Mouse (Mus musculus) heart, embryonic 15.5 days (tissue): ENCODE measurements at regions not wholly inside any gene's neighbourhood (a gene's known extent, or its start where the extent isn't known, plus 50 kb on each side); places are given as distances from the start of the nearest gene placed in this dataset.

Experiments used
- ATAC-seq: fragments of 200-750 bp; cut with Nextera tagmentation; replicated peaks from 2 replicates; pipeline ENCODE4 v1.8.0; 2017; ENCODE audit warnings: low read depth, moderate TSS enrichment; ENCODE audit not compliant: insufficient number of reproducible peaks, insufficient read depth, low FRiP score
- H3K27ac ChIP-seq: fragments of 300-500 bp; sonication (generic); 2 replicates; pipeline ENCODE4 v1.5.1; 2015; ENCODE audit warnings: mild to moderate bottlenecking, inconsistent platforms
- H3K27me3 ChIP-seq: fragments of 300-500 bp; sonication (generic); 2 replicates; pipeline ENCODE4 v1.6.1; 2015; ENCODE audit warnings: inconsistent platforms
- H3K36me3 ChIP-seq: fragments of 300-500 bp; sonication (generic); 2 replicates; pipeline ENCODE4 v1.6.1; 2015; ENCODE audit warnings: mild to moderate bottlenecking, inconsistent platforms
- H3K4me1 ChIP-seq: fragments of 300-500 bp; sonication (generic); replicated peaks from 2 replicates; pipeline ENCODE4 v1.6.1; 2015; ENCODE audit warnings: inconsistent platforms
- H3K4me2 ChIP-seq: fragments of 300-500 bp; sonication (generic); 2 replicates; pipeline ENCODE4 v1.6.1; 2015; ENCODE audit warnings: inconsistent platforms, mild to moderate bottlenecking, moderate library complexity
- H3K4me3 ChIP-seq: fragments of 300-500 bp; sonication (generic); 2 replicates; pipeline ENCODE4 v1.5.1; 2015; ENCODE audit warnings: mild to moderate bottlenecking, inconsistent platforms
- H3K9ac ChIP-seq: fragments of 300-500 bp; sonication (generic); 2 replicates; pipeline ENCODE4 v1.6.1; 2015; ENCODE audit warnings: mild to moderate bottlenecking, inconsistent platforms
- H3K9me3 ChIP-seq: fragments of 300-500 bp; sonication (generic); replicated peaks from 2 replicates; pipeline ENCODE4 v1.6.1; 2016; ENCODE audit warnings: inconsistent platforms
- WGBS: fragments of 180-500 bp; shearing (Covaris S2); methylation state at CpG from one replicate; pipeline ENCODE4 v1.1.7; 2015; ENCODE audit warnings: mixed read lengths; 5-methylcytosine and 5-hydroxymethylcytosine counted together

DNA sequence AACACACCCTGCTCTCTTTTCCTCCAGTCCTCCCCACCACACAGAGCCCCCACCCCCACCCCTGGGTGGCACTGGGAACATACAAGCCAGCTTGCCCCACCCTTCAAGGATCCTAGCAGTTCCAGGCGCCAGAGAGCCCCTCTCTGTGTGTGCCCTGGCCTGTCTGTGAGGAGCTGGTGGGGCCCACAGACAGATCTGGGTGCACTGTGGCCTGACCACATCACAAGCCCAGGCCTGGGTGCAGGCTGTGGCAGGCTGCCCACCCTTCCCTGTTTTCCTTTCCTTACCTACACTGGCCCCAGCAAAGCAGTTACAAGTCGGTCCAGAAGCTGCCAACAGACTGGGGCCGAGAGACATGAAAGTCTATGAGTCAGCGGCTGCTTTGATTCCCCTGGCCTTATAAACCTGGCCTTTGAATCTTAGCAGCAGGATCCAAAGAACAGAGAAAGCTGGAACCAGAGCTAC lies 74.8 kb upstream of the Spred2 start:
- Histone ChIP-seq H3K36me3 (no peaks in the 10 kb centered on the region), H3K27me3 (no peaks in the 10 kb centered on the region), H3K9ac (no peak overlapping the region), H3K27ac (no peak overlapping the region), H3K4me3 (no peak overlapping the region), H3K4me1 (peaks cover 13% of the 10 kb centered on the region), H3K4me2 (no peak overlapping the region), H3K9me3 (no peaks in the 10 kb centered on the region)
- ATAC-seq = no peak
- WGBS = 54% methylated on average over 4 of the region's 4 CpGs

DNA sequence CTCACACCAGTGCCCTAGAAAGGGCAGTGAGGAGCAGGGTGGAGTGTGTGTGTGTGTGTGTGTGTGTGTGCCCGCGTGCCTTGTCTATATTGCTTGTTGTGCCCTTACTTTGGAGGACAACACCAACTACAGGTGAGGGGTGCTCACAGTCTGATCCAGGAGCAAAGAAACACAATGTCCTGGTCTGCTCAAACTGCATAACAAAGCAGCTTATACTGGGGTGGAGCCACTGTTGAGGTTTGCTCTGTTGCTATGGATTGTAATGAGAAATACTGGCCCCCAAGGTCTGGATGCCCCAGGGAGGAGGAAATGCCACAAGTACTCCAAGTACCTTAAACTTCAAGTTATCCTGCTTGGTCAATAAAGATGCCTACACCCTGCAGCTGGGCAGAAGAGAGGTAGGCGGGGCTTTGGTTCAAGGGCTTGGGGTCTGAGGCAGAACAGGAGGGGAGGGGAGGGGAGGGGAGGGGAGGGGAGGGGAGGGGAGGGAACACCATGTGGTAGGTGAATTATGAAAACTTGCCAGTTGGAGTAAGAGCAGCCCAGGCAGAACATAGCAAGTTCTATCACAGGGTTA lies 74.2 kb upstream of the Spred2 start:
- Histone ChIP-seq H3K4me3 (no peak overlapping the region), H3K27me3 (no peaks in the 10 kb centered on the region), H3K4me2 (no peak overlapping the region), H3K9me3 (no peaks in the 10 kb centered on the region), H3K4me1 (peaks cover 13% of the 10 kb centered on the region), H3K27ac (no peak overlapping the region), H3K9ac (no peak overlapping the region), H3K36me3 (no peaks in the 10 kb centered on the region)
- WGBS = 78% methylated on average over 3 of the region's 3 CpGs
- ATAC-seq = no peak

DNA sequence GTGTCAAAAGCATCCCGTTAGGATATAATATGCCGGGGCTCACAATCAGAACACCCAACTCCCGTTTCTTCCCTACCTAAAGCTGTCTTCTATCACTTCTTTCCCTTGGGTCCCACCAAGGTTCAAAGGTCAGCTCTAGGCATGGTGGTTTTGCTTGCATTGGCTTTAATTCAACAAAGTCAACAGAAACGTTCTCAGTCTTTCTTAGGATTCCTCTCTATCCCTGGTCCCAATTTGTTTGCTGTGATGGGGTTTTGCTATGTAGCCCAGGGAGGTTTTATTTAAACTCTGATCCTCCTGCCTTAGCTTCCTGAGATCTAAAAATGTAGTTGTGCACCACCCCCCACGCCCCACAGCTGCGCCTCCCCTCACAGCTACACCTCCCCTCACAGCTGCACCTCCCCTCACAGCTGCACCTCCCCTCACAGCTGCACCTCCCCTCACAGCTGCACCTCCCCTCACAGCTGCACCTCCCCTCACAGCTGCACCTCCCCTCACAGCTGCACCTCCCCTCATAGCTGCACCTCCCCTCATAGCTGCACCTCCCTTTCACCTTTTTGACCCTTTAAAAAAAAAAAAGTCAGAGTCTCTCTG lies 73.1 kb upstream of the Spred2 start:
- 17% methylated on average over 6 of the region's 6 CpGs for WGBS
- H3K4me2 ChIP-seq = no peak overlapping the region

DNA sequence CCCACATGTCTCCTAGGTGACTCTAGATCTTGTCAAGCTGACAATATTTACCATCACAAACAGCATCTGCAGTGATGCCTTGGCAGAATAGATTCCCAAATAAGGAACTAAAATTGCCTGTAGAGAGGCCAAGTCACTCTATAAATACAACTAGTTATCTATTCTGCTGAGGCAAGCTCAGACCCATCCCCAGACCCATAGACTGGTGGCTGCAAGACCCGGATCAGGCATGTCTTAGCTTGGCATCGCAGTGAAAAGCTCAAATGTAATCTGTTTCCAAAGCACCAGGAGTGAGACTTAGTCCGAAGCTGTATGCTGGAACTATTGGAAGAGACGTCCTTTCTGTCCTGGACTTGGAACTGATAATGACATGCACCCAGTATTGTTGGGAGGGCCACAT lies 62.6 kb upstream of the Spred2 start:
- Histone ChIP-seq H3K36me3 (no peaks in the 10 kb centered on the region), H3K4me2 (no peak overlapping the region), H3K27ac (no peak overlapping the region), H3K9ac (no peak overlapping the region), H3K9me3 (no peaks in the 10 kb centered on the region), H3K4me3 (no peak overlapping the region), H3K4me1 (no peaks in the 10 kb centered on the region), H3K27me3 (no peaks in the 10 kb centered on the region)
- WGBS = 76% methylated on average over 4 of the region's 4 CpGs
- ATAC-seq = no peak

More for the DNA sequence above, 73.1 kb upstream of the Spred2 start:
- no peak overlapping the region for H3K9ac ChIP-seq
- ATAC-seq = no peak
- no peaks in the 10 kb centered on the region for H3K9me3 ChIP-seq
- H3K27me3 ChIP-seq = no peaks in the 10 kb centered on the region
- no peak overlapping the region for H3K4me3 ChIP-seq
- H3K27ac ChIP-seq = no peak overlapping the region
- peaks cover 13% of the 10 kb centered on the region for H3K4me1 ChIP-seq
- no peaks in the 10 kb centered on the region for H3K36me3 ChIP-seq

DNA sequence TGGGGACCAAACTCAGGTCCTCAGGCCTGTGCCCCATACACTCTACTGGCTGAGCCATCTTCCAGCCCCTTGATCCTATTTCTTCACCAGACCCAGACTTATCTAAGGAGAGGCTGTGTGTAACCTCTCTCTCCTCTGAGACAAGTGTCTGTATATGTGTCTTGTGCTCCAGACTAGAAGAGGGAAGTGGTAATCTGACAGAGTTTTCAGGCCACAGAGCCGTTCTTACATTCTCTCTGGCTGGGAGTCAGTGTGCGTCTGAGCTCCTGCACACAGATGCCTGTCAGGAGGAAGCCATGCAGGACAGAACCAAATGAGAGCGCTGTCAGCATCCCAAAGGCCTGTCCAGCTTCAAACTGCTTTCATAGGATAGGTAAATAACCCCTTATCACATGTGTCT lies 60.8 kb upstream of the Spred2 start:
- Histone ChIP-seq H3K4me1 (no peaks in the 10 kb centered on the region), H3K9me3 (no peaks in the 10 kb centered on the region), H3K4me3 (no peak overlapping the region), H3K36me3 (no peaks in the 10 kb centered on the region), H3K27me3 (no peaks in the 10 kb centered on the region), H3K9ac (no peak overlapping the region), H3K27ac (no peak overlapping the region), H3K4me2 (no peak overlapping the region)
- WGBS = 69% methylated on average over 3 of the region's 3 CpGs
- no peak for ATAC-seq

DNA sequence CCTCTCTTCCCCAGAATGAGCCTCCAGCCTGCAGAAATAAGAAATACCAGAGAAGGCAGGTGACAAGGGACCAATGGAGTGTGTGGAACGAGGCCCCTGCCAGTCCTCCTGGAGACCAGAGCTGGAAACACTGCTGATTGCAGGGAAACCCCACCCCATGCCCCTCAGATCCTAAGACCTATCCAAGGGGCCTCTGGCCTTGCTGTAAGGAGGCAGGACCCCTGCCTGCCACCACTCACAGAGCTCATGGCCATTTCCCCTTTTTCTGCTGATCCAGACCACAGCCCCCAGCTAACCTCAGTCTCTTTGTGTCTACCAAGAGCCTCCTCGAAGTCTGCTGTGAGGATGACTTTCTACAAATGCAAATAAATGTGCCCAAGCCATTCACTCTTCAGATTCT lies 57.9 kb upstream of the Spred2 start:
- Histone ChIP-seq H3K4me1 (no peaks in the 10 kb centered on the region), H3K9ac (no peak overlapping the region), H3K36me3 (no peaks in the 10 kb centered on the region), H3K27me3 (no peaks in the 10 kb centered on the region), H3K4me3 (no peak overlapping the region), H3K4me2 (no peak overlapping the region), H3K27ac (no peak overlapping the region), H3K9me3 (no peaks in the 10 kb centered on the region)
- 46% methylated on average over 2 of the region's 2 CpGs for WGBS
- no peak for ATAC-seq

DNA sequence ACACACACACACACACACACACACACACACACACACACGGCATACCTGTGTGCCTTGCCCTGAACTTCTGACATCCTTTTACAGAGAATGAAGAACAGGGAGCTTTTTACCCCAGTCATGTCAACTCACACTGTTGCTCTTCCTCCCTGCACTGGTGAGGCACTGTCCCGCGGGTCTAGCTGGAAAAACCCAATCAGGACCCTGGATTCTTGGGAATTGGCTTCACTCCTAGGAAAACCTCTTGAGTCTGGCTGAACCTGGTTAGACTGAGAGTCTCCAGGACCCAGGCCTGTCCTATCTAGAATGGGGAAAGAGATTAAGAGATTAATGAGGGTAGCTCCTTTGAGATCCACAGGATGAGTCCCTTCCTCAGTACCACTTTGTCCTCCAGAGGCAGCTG lies 54.5 kb upstream of the Spred2 start:
- no peak overlapping the region for H3K4me2 ChIP-seq
- no peaks in the 10 kb centered on the region for H3K36me3 ChIP-seq
- H3K4me3 ChIP-seq = no peak overlapping the region
- no peak overlapping the region for H3K9ac ChIP-seq
- 73% methylated on average over 3 of the region's 3 CpGs for WGBS
- H3K4me1 ChIP-seq = no peaks in the 10 kb centered on the region
- no peaks in the 10 kb centered on the region for H3K27me3 ChIP-seq
- no peaks in the 10 kb centered on the region for H3K9me3 ChIP-seq
- ATAC-seq = no peak
- no peak overlapping the region for H3K27ac ChIP-seq

DNA sequence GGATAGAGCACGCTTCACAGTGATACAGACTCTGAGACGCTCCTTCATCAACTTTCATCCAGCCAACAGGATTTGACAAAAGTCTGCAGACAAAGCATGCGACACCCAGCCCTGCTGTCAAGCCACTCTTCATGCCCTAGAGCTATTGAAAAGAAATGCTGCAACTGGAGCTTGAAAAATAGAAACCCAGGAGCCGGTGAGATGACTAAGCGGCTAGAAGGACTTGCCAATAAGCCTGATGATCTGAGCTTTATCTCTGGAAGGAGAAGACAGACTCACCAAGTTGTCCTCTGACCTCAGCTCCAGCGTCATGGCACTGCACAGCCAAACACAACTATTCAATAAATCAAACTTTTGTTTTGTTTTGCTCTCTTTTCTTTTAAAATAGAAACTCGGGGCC lies 54.0 kb upstream of the Spred2 start:
- WGBS = 69% methylated on average over 7 of the region's 7 CpGs
- no peaks in the 10 kb centered on the region for H3K4me1 ChIP-seq
- H3K36me3 ChIP-seq = no peaks in the 10 kb centered on the region
- no peaks in the 10 kb centered on the region for H3K9me3 ChIP-seq
- ATAC-seq = no peak
- no peak overlapping the region for H3K4me2 ChIP-seq
- no peak overlapping the region for H3K4me3 ChIP-seq
- H3K27me3 ChIP-seq = no peaks in the 10 kb centered on the region
- no peak overlapping the region for H3K9ac ChIP-seq
- H3K27ac ChIP-seq = no peak overlapping the region

DNA sequence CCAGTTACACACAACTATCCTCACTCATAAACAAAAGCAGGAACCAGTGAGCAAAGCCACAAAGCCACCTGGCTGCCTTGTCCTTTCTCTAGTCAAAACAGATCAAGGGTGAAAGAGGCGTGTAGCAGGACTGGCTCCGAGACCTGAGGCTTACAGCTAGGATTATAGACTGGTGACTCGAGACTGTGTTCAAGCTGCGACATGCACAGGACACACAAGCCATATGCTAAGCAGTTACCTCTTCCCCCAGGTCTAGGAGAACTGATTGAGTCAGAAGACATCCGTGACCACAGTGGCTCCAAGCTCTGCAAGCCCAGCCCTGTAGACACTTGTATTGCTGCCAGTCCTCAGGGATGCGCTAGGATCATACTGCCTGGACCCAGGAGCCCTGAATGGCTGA lies 50.4 kb upstream of the Spred2 start:
- ATAC-seq = no peak
- Histone ChIP-seq H3K4me1 (peaks cover 7% of the 10 kb centered on the region; the same call in 1 of the 2 replicates), H3K9ac (no peak overlapping the region), H3K4me2 (no peak overlapping the region), H3K27ac (no peak overlapping the region), H3K4me3 (no peak overlapping the region), H3K9me3 (no peaks in the 10 kb centered on the region), H3K27me3 (no peaks in the 10 kb centered on the region), H3K36me3 (no peaks in the 10 kb centered on the region)
- WGBS = 81% methylated on average over 6 of the region's 6 CpGs
